ENCODE assay signal across 10 mouse cellular contexts in genomic region chrX:159526388-159526787, GRCm38 (mm10). TPM values are rescaled to one million over a fixed set of nuclear protein-coding genes. Genes with fewer than 3 reads are reported as not detected.
DNase-seq lines count a peak whose midpoint lies in the region; ATAC-seq and TF ChIP-seq lines count a peak whose summit lies in the region.
"Had no signal": no experiment of that assay in that cellular context is flagged by ENCODE, and none has a peak within 500 bp of the region (broad histone marks: within the 10 kb centered on the region; RNA-seq: fewer than 3 reads in every experiment).

Gene Bclaf3 (plus strand): TSS chrX:159526688.

- no peaks in the 10 kb centered on the region for H3K79me2 ChIP-seq in CH12.LX (replicated peaks; ENCODE audit: control insufficient read depth, extremely low read depth, insufficient read depth, poor library complexity, severe bottlenecking)

- H3K27ac ChIP-seq in heart, embryonic 16.5 days (ENCODE audit: low read length): no peak within 1 kb of the TSS
- H3K27ac ChIP-seq in CH12.LX (ENCODE audit: insufficient read depth, low read depth): no peak within 1 kb of the TSS
- no peak within 1 kb of the TSS for H3K27ac ChIP-seq in embryonic facial prominence, embryonic 13.5 days
- no peak within 1 kb of the TSS for H3K27ac ChIP-seq in limb, embryonic 11.5 days (replicated peaks; ENCODE audit: low read depth, low read length)
- H3K27ac ChIP-seq: macrophage had no signal

- dilution Hi-C loops in CH12.LX (cut with MboI; ENCODE audit: extremely low pct_ligation_motif_present, extremely low pct_unique_long_range_greater_than_20kb, low sequenced_read_pairs): no loop called here

- no peaks in the 10 kb centered on the region for H3K27me3 ChIP-seq in heart, embryonic 16.5 days (ENCODE audit: control insufficient read depth, insufficient read depth, low read length)
- no peaks in the 10 kb centered on the region for H3K27me3 ChIP-seq in CH12.LX (replicated peaks)
- H3K27me3 ChIP-seq in embryonic facial prominence, embryonic 13.5 days: peaks cover 22% of the 10 kb centered on the region
- H3K27me3 ChIP-seq in limb, embryonic 11.5 days (ENCODE audit: control insufficient read depth, insufficient read depth, low read length): no peaks in the 10 kb centered on the region

- no peaks in the 10 kb centered on the region for H3K9me3 ChIP-seq in heart, embryonic 16.5 days (replicated peaks; ENCODE audit: control insufficient read depth, low read length)
- no peaks in the 10 kb centered on the region for H3K9me3 ChIP-seq in CH12.LX (replicated peaks; ENCODE audit: low read length)
- no peaks in the 10 kb centered on the region for H3K9me3 ChIP-seq in embryonic facial prominence, embryonic 13.5 days
- H3K9me3 ChIP-seq in limb, embryonic 11.5 days (ENCODE audit: control insufficient read depth, low read length): no peaks in the 10 kb centered on the region

- DNase-seq in heart, postnatal 25 days (ENCODE audit: low spot score): no peak
- DNase-seq in CH12.LX (ENCODE audit: extremely low read depth): no peak
- no peak for DNase-seq in limb, embryonic 11.5 days (ENCODE audit: low spot score)
- DNase-seq in embryo, embryonic 11 days: no peak
- no peak for DNase-seq in frontal cortex, postnatal 10 days (ENCODE audit: low spot score in 2 of 2)
- DNase-seq in layer of hippocampus, adult 9-11 months: no peak
- DNase-seq: thymus, adult 2 months had no signal

- no peaks in the 10 kb centered on the region for H3K36me3 ChIP-seq in heart, embryonic 16.5 days (ENCODE audit: control insufficient read depth, insufficient read depth)
- H3K36me3 ChIP-seq in CH12.LX (replicated peaks in 1 of 2; ENCODE audit: control insufficient read depth in 1 of 2, insufficient read depth in 1 of 2, low read length in 1 of 2): no peaks in the 10 kb centered on the region
- no peaks in the 10 kb centered on the region for H3K36me3 ChIP-seq in embryonic facial prominence, embryonic 13.5 days
- no peaks in the 10 kb centered on the region for H3K36me3 ChIP-seq in limb, embryonic 11.5 days (ENCODE audit: control insufficient read depth, insufficient read depth, low read length)

- in situ Hi-C loops in CH12.LX (cut with MboI; ENCODE audit: low pct_ligation_motif_present, low pct_unique_long_range_greater_than_20kb, low sequenced_read_pairs): no loop called here

- TF ChIP-seq RAD21 in CH12.LX (IDR thresholded peaks at IDR 0.05; ENCODE audit: low read depth, low read length): no peak

- H3K4me1 ChIP-seq in heart, embryonic 16.5 days (ENCODE audit: control insufficient read depth, insufficient read depth, low read length): no peaks in the 10 kb centered on the region
- peaks cover 8 to 10% of the 10 kb centered on the region in 2 experiments for H3K4me1 ChIP-seq in CH12.LX (ENCODE audit: control insufficient read depth in 1 of 2, insufficient read depth in 2 of 2)
- H3K4me1 ChIP-seq in embryonic facial prominence, embryonic 13.5 days: no peaks in the 10 kb centered on the region
- no peaks in the 10 kb centered on the region for H3K4me1 ChIP-seq in limb, embryonic 11.5 days (ENCODE audit: control insufficient read depth, insufficient read depth, low read length)

- no peak within 1 kb of the TSS for H3K4me3 ChIP-seq in heart, embryonic 16.5 days (ENCODE audit: low read length)
- H3K4me3 ChIP-seq in CH12.LX (replicated peaks in 1 of 3; ENCODE audit: low read depth in 2 of 3, low read length in 2 of 3, poor library complexity in 1 of 3): no peak within 1 kb of the TSS
- no peak within 1 kb of the TSS for H3K4me3 ChIP-seq in embryonic facial prominence, embryonic 13.5 days
- no peak within 1 kb of the TSS for H3K4me3 ChIP-seq in limb, embryonic 11.5 days (ENCODE audit: low read depth, low read length)

- no peak for TF ChIP-seq CTCF in CH12.LX (conservative IDR thresholded peaks at IDR 0.05 in 1 of 2, IDR thresholded peaks at IDR 0.05 in 1 of 2; ENCODE audit: low read depth in 2 of 2, low read length in 2 of 2)

- intact Hi-C loops in heart, postnatal 25 days (cut with DNase I): no loop called here

- ATAC-seq in heart, embryonic 16.5 days (replicated peaks; ENCODE audit: extremely low read depth, insufficient read depth, low FRiP score): no peak
- no peak for ATAC-seq in embryonic facial prominence, embryonic 13.5 days (ENCODE audit: insufficient number of reproducible peaks, insufficient read depth, low FRiP score, low TSS enrichment, low read depth)
- ATAC-seq in limb, embryonic 11.5 days (ENCODE audit: insufficient number of reproducible peaks, low FRiP score, low TSS enrichment, low read depth): no peak

- WGBS in heart, embryonic 16.5 days: 74% methylated on average over 6 of the region's 6 CpGs
- 82% methylated on average over 6 of the region's 6 CpGs for WGBS in embryonic facial prominence, embryonic 13.5 days
- WGBS in limb, embryonic 11.5 days: 82% methylated on average over 6 of the region's 6 CpGs

- TF ChIP-seq POLR2A in CH12.LX (IDR thresholded peaks at IDR 0.05; ENCODE audit: low read depth, low read length): no peak

- TF ChIP-seq EP300 in CH12.LX (IDR thresholded peaks at IDR 0.05; ENCODE audit: low read length): no peak

- H3K4me2 ChIP-seq in heart, embryonic 16.5 days (ENCODE audit: low read depth, low read length): no peak within 1 kb of the TSS
- no peak within 1 kb of the TSS for H3K4me2 ChIP-seq in CH12.LX (ENCODE audit: insufficient read depth, low read depth, poor library complexity, severe bottlenecking)
- H3K4me2 ChIP-seq in embryonic facial prominence, embryonic 13.5 days: no peak within 1 kb of the TSS
- H3K4me2 ChIP-seq in limb, embryonic 11.5 days (ENCODE audit: low read depth, severe bottlenecking): no peak within 1 kb of the TSS

- H3K9ac ChIP-seq in heart, embryonic 16.5 days (ENCODE audit: low read length): no peak within 1 kb of the TSS
- H3K9ac ChIP-seq in CH12.LX (ENCODE audit: insufficient read depth, low read depth): no peak within 1 kb of the TSS
- H3K9ac ChIP-seq in embryonic facial prominence, embryonic 13.5 days: no peak within 1 kb of the TSS
- no peak within 1 kb of the TSS for H3K9ac ChIP-seq in limb, embryonic 11.5 days (ENCODE audit: low read length)

TF ChIP-seq in CH12.LX, 34 proteins besides CTCF, POLR2A, EP300 and RAD21:
- TF ChIP-seq CHD2 (IDR thresholded peaks at IDR 0.05; ENCODE audit: low read length): no peak
- TF ChIP-seq SIN3A (IDR thresholded peaks at IDR 0.05; ENCODE audit: low read length): no peak
- no peak for TF ChIP-seq USF2 (conservative IDR thresholded peaks at IDR 0.05; ENCODE audit: low read depth, low read length)
- no peak for TF ChIP-seq ELF1 (IDR thresholded peaks at IDR 0.05; ENCODE audit: low read depth, low read length)
- TF ChIP-seq HCFC1 (IDR thresholded peaks at IDR 0.05; ENCODE audit: low read depth, low read length): no peak
- no peak for TF ChIP-seq MXI1 (IDR thresholded peaks at IDR 0.05; ENCODE audit: low read depth, low read length)
- TF ChIP-seq IRF4 (IDR thresholded peaks at IDR 0.05; ENCODE audit: low read depth, low read length): no peak
- no peak for TF ChIP-seq GABPA (IDR thresholded peaks at IDR 0.05; ENCODE audit: insufficient replicate concordance, low read depth, low read length)
- no peak for TF ChIP-seq JUND (conservative IDR thresholded peaks at IDR 0.05; ENCODE audit: low read depth, low read length)
- no peak for TF ChIP-seq TBP (conservative IDR thresholded peaks at IDR 0.05; ENCODE audit: low read depth, low read length)
- no peak for TF ChIP-seq ZKSCAN1 (IDR thresholded peaks at IDR 0.05; ENCODE audit: borderline replicate concordance, low read depth, low read length)
- no peak for TF ChIP-seq RCOR1 (conservative IDR thresholded peaks at IDR 0.05; ENCODE audit: low read depth, low read length)
- TF ChIP-seq E2F4 (IDR thresholded peaks at IDR 0.05; ENCODE audit: insufficient replicate concordance, low read depth, low read length): no peak
- no peak for TF ChIP-seq ZMIZ1 (IDR thresholded peaks at IDR 0.05; ENCODE audit: low read depth, low read length)
- TF ChIP-seq MAFK (IDR thresholded peaks at IDR 0.05; ENCODE audit: insufficient replicate concordance, low read length): no peak
- no peak for TF ChIP-seq CHD1 (IDR thresholded peaks at IDR 0.05; ENCODE audit: low read depth, low read length)

RNA-seq across cellular contexts. Expression of gene Bclaf3, which starts in this region (rescaled TPM):
- 10.7 and 11.8 TPM in 2 replicates for polyA plus RNA-seq in heart, embryonic 16.5 days (2015; fragmentation: Nextera tagmentation; extraction: Ambion mirVana)
- 1 to 10 TPM; 2.2 to 3.0 TPM for total RNA-seq in heart, postnatal 25 days (2021)
- total RNA-seq in CH12.LX (2012; rRNA removed) (6.6 and 6.9 TPM in 2 replicates), CH12.LX (2014; rRNA removed) (14.6 and 18.0 TPM in 2 replicates)
- polyA plus RNA-seq in CH12.LX (2012; ENCODE audit: insufficient read length, low read depth): 14.3 and 14.7 TPM in 2 replicates
- 23.2 and 25.7 TPM in 2 replicates for polyA plus RNA-seq in embryonic facial prominence, embryonic 13.5 days (2015; fragmentation: Nextera tagmentation; extraction: Ambion mirVana)
- 21.7 and 22.9 TPM in 2 replicates for polyA plus RNA-seq in limb, embryonic 11.5 days (2014; fragmentation: Nextera tagmentation; extraction: Ambion mirVana)
